Mouse (Mus musculus): ENCODE measurements around the gene Elp4. TPM values are rescaled to one million over a fixed set of nuclear protein-coding genes. Genes with fewer than 3 reads are reported as not detected.

Elp4 gene
- polyA plus RNA-seq, 1 experiment from 2014 or later, result 13.5 TPM

GRCm38 (mm10) chr2:105689771-105690639 lies 214.4 kb downstream of the Elp4 start:
- in situ Hi-C loops (cut with MboI; ENCODE audit: low pct_unique_long_range_greater_than_20kb), result no loop called here
- TF ChIP-seq CTCF (IDR thresholded peaks at IDR 0.05), result no peak
- H3K27me3 ChIP-seq, result peaks cover 3% of the 10 kb centered on the region
- DNase-seq (ENCODE audit: low read depth, low spot score), result no peak
- no peak for ATAC-seq
- ChIA-PET CTCF (no interaction called here), POLR2A (no interaction called here)

DNA sequence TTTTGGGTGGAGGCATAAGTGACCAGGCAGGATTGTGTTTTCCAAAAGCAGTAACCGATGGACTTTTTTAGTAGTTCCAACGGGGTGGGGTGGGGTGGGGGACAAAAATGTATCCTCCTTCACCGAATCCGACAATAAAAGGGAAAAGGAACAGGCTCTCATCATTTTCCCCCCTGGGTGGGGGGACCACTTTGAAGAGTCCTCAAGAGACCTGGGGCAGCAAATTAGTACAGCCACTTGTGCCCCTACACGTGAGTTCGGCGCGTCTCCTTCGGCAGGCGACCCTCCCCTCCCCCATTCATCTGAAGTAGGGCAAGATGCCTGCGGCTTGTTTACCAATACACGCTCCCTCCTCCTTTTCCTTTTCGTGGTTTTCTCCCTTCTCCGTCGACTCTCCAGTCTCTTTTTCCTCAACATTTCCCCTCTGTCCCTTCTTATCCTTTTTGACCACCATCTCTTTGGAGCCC lies 215.0 kb downstream of the Elp4 start:
- CTCF ChIA-PET, result no interaction called here
- in situ Hi-C loops (cut with MboI; ENCODE audit: low pct_unique_long_range_greater_than_20kb), result no loop called here
- DNase-seq (ENCODE audit: low read depth, low spot score) (no peak), ATAC-seq (no peak)
- peaks cover 3% of the 10 kb centered on the region for H3K27me3 ChIP-seq
- no peak for TF ChIP-seq CTCF (IDR thresholded peaks at IDR 0.05)
- POLR2A ChIA-PET, result no interaction called here

DNA sequence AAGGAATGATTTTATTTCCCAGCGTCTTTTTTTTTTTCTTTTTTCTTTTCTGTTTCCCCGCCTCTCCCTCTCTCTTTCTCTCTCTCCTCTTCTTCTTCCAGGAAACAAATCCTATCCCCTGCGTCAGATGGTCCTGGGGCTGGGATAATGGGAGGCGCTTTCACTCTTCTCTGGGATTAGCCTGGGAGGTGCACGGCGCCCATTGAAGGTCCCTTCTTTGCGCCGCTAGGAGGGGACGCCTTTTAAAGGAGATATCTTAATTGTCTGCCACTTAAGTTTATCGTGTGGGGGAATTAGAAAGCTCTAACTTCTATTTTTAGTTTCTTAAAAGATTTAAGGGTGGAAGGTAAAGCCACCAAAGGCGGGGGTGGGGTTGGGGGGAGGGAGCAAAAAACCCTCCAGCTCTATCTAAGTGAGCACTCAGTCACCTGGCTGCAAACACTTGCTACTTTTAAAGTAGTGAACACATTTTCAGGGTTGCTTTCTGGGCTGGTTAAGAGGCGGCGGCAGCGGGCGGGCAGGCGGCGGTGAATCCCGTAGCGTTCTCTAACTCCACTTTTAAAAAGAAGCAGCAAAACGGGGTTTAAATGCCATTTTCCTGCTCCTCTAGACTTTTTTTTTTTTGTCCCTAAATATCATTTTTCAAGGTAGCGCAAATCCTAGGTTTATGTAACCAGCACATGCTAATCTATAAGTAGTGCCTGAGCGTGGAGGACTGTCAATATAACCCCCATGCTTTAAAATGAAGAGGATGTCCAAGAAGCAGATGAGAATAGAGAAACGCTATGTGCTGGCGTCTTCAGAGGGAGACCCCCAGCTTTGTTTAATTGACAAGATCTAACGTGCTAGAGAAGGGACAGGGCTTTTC lies 215.7 kb downstream of the Elp4 start:
- ChIA-PET POLR2A (no interaction called here), CTCF (no interaction called here)
- H3K27me3 ChIP-seq, result peaks cover 3% of the 10 kb centered on the region
- in situ Hi-C loops (cut with MboI; ENCODE audit: low pct_unique_long_range_greater_than_20kb), result no loop called here
- no peak for TF ChIP-seq CTCF (IDR thresholded peaks at IDR 0.05)
- ATAC-seq (no peak), DNase-seq (ENCODE audit: low read depth, low spot score) (no peak)

- CTCF ChIA-PET, result no interaction called here
- ATAC-seq, result no peak
- POLR2A ChIA-PET, result no interaction called here
- no peak for DNase-seq (ENCODE audit: low read depth, low spot score)
- in situ Hi-C loops (cut with MboI; ENCODE audit: low pct_unique_long_range_greater_than_20kb), result no loop called here
- peaks cover 3% of the 10 kb centered on the region for H3K27me3 ChIP-seq
- no peak for TF ChIP-seq CTCF (IDR thresholded peaks at IDR 0.05)
These were observed 216.4 kb downstream of the Elp4 start for GRCm38 (mm10) chr2:105688011-105688410.

- ATAC-seq (peak; percentile 11), DNase-seq (ENCODE audit: low read depth, low spot score) (no peak)
- POLR2A ChIA-PET, result no interaction called here
These were observed 216.9 kb downstream of the Elp4 start for GRCm38 (mm10) chr2:105687317-105687991.

DNA sequence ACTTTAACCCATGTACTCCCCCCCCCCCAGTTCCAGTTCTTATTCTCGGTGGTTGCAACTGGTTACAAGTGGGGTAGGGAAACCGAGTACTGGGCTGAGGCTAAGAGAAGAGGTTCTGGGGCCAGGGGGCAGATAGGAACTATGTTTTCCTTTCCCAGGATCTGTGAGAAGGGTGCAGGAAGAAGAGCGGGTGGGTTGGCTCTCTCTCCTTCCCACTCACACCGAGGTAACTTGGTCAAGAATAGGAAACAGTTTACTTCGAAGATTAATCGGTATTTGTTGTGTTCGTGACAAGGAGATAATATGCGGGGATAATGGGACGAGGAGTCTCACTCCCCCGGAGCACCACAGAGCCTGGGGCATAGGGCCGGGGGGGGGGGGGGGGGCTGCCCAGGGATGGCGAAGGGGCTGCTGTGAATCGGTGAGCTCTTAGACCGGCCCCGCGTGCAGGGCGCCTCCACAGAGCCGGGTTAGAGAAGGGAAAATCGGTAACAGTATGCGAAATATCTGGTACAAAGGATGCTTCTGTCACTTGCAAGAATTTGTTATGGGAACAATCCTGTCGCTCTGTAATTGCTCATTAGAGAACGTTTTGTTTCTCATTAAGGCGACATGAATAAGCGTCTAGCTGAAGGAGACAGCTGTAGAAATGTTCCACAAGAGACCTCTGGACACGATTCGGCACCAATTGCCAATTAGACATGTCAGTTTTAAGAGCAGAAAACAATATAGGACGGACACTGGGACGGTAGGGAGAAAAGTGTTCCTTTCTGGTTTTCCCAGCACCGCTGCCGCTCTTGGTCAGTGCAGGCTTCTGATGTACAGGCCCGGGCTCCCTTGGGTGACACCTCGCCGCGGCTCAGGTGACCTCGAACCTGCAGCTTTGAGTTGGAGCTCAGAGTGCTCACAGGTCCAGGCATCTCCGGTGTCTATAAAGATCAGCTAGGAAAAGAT lies 217.7 kb downstream of the Elp4 start:
- in situ Hi-C loops (cut with MboI; ENCODE audit: low pct_unique_long_range_greater_than_20kb), result no loop called here
- POLR2A ChIA-PET, result interaction anchor here (0.8 kb wide), 1 partner anchor 169 kb away, joined by 3 read pairs; no protein-coding TSS in a partner anchor
- no peak for ATAC-seq
- peaks cover 3% of the 10 kb centered on the region for H3K27me3 ChIP-seq
- no peak for TF ChIP-seq CTCF (IDR thresholded peaks at IDR 0.05)
- CTCF ChIA-PET, result interaction anchor here (0.5 kb wide), 1 partner anchor 171 kb away, joined by 3 read pairs; no protein-coding TSS in a partner anchor
- no peak for DNase-seq (ENCODE audit: low read depth, low spot score)

More at GRCm38 (mm10) chr2:105687317-105687991, 216.9 kb downstream of the Elp4 start:
- in situ Hi-C loops (cut with MboI; ENCODE audit: low pct_unique_long_range_greater_than_20kb), result no loop called here
- TF ChIP-seq CTCF (IDR thresholded peaks at IDR 0.05), result no peak
- CTCF ChIA-PET, result interaction anchor here (0.5 kb wide), 1 partner anchor 172 kb away, joined by 3 read pairs; no protein-coding TSS in a partner anchor
- H3K27me3 ChIP-seq, result peaks cover 3% of the 10 kb centered on the region

- DNase-seq (ENCODE audit: low read depth, low spot score) (no peak), ATAC-seq (no peak)
- peaks cover 1% of the 10 kb centered on the region for H3K27me3 ChIP-seq
- ChIA-PET CTCF (no interaction called here), POLR2A (interaction anchor here (0.8 kb wide), 1 partner anchor 168 kb away, joined by 3 read pairs; no protein-coding TSS in a partner anchor)
- no peak for TF ChIP-seq CTCF (IDR thresholded peaks at IDR 0.05)
- in situ Hi-C loops (cut with MboI; ENCODE audit: low pct_unique_long_range_greater_than_20kb), result no loop called here
These were observed 218.7 kb downstream of the Elp4 start for GRCm38 (mm10) chr2:105685651-105686050.

GRCm38 (mm10) chr2:105684991-105685650 lies 219.2 kb downstream of the Elp4 start:
- no peak for TF ChIP-seq CTCF (IDR thresholded peaks at IDR 0.05)
- no peaks in the 10 kb centered on the region for H3K27me3 ChIP-seq
- no peak for DNase-seq (ENCODE audit: low read depth, low spot score)
- ChIA-PET POLR2A (interaction anchor here (0.8 kb wide), 1 partner anchor 168 kb away, joined by 3 read pairs; no protein-coding TSS in a partner anchor), CTCF (no interaction called here)
- ATAC-seq, result no peak
- in situ Hi-C loops (cut with MboI; ENCODE audit: low pct_unique_long_range_greater_than_20kb), result no loop called here

DNA sequence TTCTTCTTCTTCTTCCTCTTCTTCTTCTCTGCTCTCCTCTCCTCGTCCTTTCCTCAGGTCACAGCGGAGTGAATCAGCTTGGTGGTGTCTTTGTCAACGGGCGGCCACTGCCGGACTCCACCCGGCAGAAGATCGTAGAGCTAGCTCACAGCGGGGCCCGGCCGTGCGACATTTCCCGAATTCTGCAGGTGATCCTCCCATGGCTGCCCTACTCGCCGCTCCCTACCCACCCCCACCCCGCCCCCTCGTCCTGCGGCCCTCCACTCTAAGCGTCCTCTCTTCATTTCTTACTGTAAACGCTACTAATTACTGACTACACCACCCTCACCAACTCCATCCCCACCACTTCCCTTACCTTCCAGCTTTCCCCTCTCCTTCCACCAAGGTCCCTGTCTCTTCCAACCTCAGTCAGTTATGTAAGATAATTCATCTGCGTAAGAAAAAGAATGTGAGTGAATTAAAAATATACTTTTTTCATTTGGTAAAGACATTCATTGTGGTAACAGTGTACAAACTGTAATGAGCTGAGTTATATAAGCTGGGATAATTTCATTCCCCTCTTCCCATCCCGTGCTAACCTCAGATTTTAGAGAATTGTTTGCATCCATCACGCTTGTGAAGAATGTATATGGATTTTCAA lies 220.5 kb downstream of the Elp4 start:
- H3K27me3 ChIP-seq, result no peaks in the 10 kb centered on the region
- no peak for TF ChIP-seq CTCF (IDR thresholded peaks at IDR 0.05)
- DNase-seq (ENCODE audit: low read depth, low spot score) (no peak), ATAC-seq (no peak)
- POLR2A ChIA-PET, result no interaction called here
- CTCF ChIA-PET, result no interaction called here
- in situ Hi-C loops (cut with MboI; ENCODE audit: low pct_unique_long_range_greater_than_20kb), result no loop called here

Measured in Patski (cell line).